Mouse (Mus musculus): ENCODE data around the gene Nfix.
A peak's percentile ranks its signal among the peaks of the same experiment; 100 is the strongest.
"Not testable (repeated sequence)": the region's sequence is repeated elsewhere in the genome, so short reads cannot be mapped to it uniquely, and the experiment has no call there.

Nfix gene

DNA sequence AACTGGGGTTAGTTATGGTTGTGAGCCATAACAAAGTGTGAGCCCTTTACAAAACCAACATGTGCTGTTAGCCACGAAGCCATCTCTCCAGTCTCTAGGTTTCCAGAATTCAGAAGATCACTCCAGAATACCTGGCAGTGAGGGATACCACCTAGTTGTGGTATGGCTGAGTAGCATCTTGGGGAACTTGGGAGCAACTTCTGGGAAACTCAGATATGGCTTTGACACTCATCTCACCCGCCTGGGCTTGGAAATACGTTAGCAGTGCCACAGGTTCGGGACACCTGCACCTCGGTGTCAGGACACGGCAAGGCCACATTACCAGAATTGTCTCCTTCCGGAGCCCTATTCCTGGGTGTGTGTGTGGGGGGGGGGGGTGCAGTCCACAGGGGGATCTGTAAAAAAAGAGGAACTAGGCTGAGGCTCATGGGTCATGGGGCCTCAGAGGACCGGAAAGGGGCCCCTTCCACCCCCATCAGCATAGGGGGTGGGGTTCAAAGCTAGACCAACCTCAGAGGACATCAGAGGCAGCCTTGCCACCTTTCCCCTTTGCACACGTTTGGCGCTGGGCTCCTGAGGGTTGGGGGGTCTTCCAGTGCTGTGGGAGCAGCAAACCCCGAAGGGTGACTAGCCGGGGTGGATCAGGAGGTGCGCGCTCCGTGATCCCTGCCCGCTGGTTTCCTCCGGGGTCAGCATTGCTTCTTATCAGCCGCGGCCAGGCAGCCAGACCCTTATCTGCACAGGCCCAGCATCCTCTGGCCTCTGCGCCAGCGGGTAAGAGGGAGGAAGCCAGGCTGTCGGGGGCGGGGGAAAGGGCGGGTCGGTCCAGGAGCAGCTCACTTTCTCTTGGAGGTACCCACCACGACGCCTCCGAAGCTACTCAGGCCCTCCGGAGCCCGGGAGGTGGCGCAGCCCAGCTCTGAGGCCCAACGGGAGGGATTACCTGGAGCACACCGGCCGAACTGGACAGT is 98.9 kb downstream of the Nfix start, which contains the start of gene Lyl1:
TSS of gene Lyl1 (plus strand) at position 517 of the 971 bp plus-strand sequence.
- DNase-seq (ENCODE audit: low spot score in 2 of 2) = peak in 1 of 2 experiments; percentile 15

DNA sequence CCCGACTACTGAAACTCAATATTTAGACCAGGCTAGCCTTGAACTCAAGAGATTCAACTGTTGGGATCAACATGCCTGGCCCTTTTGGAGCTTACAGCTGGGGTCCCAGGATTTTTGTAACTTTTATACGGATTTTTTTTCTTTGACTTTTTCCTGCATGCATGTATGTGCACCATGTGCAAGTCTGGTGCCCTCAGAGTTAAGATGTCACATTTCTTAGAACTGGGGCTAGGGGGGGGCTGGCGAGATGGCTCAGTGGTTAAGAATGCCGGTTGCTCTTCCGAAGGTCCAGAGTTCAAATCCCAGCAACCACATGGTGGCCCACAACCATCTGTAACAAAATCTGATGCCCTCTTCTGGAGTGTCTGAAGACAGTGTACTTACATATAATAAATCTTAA is 99.6 kb downstream of the Nfix start:
- no peak for DNase-seq (ENCODE audit: low spot score in 2 of 2)

DNA sequence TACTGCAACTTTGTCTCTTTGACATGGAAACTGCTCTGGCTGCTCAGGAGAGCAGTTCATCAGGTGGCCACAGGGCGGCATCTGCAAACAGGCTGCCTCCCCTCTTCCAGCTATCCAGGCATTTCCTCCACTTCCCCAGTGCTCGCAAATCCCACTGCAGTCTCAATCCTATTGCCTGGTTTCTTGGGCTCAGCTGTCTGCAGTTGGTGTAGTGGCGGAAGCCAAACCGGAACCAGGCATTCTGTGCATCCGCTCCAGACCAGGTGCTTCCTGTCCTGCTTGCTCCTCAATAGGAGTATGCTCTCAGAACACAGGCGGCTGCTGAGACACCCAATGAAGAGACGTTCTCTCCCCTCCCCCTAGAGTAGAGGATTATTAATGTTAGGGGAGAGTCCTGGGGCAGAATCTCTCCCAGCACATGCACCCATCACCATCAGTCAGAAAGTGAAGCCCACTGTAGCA is 100.3 kb downstream of the Nfix start:
- DNase-seq (ENCODE audit: low spot score in 2 of 2) = peak in 1 of 2 experiments; percentile 71

- no peak for DNase-seq (ENCODE audit: low spot score in 2 of 2)
Observed at GRCm38 (mm10) chr8:84698929-84699401, 101.2 kb downstream of the Nfix start.

GRCm38 (mm10) chr8:84698288-84698687 is 101.9 kb downstream of the Nfix start:
- no peak for DNase-seq (ENCODE audit: low spot score in 2 of 2)

DNA sequence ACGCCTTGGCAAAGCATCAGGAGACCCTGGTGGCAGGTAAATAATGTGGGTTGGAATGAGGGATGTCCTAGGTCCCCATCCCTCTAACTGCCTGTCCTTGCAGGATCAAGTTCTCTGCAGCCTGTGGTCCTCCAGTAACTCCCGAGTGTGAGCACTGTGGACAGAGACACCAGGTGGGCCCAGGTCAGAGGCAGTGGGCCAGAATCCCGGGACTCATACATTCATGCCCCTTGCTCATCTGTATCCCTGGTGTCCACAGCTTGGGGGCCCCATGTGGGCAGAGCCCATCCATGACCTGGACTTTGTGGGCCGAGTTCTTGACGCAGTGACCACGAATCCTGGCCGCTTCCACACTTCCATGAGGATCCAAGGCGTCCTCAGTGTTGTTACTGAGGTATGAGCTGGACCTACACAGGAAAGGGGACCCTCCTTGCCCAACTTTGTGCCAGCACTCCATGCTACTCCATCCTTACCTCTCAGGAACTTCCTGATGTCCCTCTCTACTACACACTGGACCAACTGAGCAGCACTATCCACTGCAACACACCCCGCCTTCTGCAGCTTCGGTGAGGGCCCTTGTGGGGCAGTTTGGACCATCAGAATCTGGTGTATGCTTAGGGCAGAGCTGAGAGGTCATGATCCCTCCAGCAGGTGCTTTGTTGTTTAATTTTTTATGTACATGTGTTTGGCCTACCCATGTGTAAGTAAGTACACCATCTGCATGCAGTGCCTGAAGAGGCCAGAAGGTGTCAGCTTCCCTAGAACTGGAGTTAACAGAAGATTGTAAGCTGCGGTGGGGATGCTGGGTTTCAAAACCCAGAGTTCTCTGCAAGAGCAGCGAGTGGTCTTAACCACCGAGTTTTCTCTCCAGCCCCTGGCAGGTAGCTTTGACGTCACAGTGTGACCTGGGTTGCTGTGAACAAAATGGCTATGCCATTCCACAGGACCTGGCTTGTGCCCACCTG is 102.7 kb downstream of the Nfix start:
- DNase-seq (ENCODE audit: low spot score in 2 of 2) = peak in 1 of 2 experiments; percentile 68

DNA sequence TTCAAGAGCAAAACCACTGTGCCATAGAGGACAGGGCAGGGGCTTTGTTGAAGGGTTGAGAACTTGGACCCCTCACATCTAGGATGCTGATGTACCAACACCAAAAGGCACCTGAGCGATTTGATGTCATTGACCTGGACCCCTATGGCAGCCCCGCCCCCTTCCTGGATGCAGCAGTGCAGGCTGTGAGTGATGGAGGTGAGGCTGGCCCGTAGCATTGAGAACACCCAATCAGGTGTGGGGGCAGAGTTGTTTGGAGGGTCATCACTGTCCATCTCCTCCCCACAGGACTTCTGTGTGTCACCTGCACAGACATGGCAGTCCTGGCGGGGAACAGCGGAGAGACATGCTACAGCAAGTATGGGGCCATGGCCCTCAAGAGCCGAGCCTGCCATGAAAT is 105.0 kb downstream of the Nfix start:
- no peak for DNase-seq (ENCODE audit: low spot score in 2 of 2)

DNA sequence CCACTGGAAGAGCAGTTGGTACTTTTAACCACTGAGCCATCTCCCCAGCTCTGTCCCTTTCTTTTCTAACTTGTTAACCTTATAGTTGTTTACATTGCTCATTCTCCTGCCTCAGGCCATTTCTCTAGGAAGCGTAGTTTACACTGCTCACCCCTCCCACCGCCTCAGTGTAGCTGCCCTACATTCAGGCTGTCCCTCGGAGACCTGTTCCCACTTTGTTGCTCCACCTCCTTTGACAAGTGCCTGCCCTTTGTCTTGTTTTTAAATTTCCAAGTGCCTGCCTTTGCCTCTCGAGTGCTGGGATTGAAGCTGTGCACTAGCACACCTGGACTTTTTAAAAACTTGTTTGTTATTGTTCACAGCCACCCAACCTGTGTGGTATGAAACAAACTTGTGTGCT is 106.8 kb downstream of the Nfix start:
- no peak for DNase-seq (ENCODE audit: low spot score in 2 of 2)

DNA sequence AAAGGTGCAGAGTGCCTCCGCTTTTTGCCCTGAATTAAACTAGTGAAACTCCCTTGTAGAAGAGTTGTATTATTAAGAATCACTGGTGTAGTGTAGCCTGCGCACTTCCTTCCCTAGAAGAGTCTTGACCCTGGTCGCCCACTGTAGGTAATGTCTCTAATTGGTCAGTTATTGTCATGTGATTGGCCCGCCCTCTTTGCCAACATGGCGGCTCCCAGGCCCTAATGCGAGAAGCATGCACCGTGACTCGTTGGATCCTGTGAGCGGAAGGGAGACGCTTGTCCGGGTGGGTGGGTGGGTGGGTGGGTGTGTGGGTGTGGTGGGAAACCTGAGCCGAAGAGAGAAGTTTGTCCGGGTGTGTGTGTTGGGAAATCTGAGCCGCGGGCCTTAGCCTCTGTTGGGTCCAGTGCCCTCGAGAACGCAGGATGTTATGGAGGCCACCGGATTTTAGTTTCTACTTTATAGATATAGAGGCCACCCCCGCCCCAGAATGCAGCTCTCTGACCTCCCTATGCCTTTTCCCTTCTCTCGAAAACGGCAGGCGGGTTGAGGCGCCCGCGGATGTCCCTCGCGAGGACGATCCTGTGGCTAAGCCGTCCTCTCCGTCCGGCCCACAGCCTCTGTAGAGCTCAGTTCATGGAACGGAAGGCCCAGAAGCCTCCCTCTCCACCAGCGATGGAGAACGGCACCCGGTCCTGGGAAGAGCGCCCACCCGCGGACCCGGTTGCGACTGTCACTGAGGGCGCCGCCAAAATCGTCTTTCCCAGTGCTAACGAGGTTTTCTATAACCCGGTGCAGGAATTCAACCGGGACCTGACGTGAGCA is 110.8 kb downstream of the Nfix start:
- peak; percentile 78 to 87 for DNase-seq (ENCODE audit: low spot score in 2 of 2)

- DNase-seq (ENCODE audit: low spot score in 2 of 2) = peak; percentile 65 to 84
Observed at GRCm38 (mm10) chr8:84687705-84688100, 112.4 kb downstream of the Nfix start, which contains the start of gene Nacc1. Gene Nacc1, minus strand, starts transcription at chr8:84687862.

DNA sequence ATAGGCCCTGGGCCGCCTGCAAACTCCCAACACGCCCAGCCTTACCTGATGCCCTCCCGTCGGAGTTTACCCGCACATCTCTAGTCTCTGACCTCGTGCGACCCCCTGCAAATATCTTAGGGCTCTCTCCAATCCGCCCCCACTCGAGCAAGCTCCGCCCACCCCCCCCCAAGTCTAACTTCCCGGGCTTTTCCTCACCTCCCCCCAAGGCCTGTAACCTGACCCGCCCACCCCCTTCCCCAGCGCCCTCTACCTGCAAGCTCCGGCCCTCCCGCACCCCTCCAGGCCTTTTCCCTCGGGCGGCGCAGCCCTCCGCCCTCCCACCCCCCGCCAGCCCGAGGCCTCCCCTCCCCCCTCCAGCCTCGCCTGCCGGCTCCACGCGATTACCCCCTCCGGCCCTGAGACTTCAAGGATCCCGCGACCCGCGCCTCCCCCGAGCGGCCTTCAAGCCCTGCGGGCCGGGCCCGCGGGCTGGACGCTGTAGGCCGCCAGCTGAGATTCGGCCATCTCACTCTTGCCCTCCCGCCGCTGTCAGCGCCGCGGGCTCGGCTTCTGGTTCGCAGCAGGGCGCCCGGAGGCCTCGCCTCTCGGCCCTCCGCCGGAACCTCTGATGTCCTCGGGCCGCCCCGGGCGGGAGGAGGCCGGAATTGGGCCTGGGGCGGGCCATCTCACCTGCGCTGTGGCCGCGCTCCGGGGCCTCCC is 113.0 kb downstream of the Nfix start:
- no peak for DNase-seq (ENCODE audit: low spot score in 2 of 2)

- no peak for DNase-seq (ENCODE audit: low spot score in 2 of 2)
Observed at GRCm38 (mm10) chr8:84686191-84687002, 113.7 kb downstream of the Nfix start, which contains the start of gene Trmt1. Gene Trmt1, plus strand, starts transcription at chr8:84686307.

DNA sequence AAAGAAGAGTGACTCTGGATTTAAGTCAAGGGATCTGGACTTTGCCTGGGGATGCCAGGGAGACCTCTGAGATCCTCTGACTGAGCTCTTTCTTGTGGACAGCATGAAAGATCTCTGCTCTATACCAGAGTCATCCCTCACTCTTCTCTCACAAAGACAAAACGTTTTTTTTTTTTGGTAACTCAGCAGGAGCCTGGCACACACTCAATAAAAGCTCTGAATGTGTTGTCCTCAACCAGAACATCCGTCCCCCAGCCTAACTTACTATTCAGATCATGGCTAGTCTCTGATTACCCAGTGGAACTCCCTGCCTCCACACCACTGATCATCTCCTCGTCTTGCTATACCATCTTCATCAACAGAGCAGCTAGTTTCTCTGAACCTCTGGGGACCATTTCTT is 115.6 kb downstream of the Nfix start:
- no peak for DNase-seq (ENCODE audit: low spot score in 2 of 2)

- DNase-seq (ENCODE audit: low spot score in 2 of 2) = no peak
Observed at GRCm38 (mm10) chr8:84682257-84682656, 117.9 kb downstream of the Nfix start.

DNA sequence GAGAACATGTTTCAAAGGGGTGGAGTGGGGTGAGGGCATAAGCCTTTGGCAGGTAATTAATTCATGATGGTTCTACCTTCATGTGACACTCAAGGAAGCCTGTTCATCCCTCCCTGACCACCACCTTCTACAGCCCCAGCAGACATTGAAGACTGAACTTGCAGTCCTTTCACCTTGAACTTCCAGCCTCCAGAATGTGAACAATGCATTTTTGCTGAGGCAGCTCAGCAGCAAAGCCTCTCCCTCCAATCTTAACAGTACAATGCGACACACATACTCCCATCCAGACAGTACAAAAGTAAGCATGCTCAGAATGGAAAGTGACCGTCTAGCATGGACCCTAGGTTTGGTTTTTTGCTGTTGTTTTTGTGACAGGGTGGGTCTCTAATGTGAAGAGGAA is 118.7 kb downstream of the Nfix start:
- no peak for DNase-seq (ENCODE audit: low spot score in 2 of 2)

GRCm38 (mm10) chr8:84677305-84677704 is 122.8 kb downstream of the Nfix start:
- no peak for DNase-seq (ENCODE audit: low spot score in 2 of 2)

- not testable (repeated sequence) for DNase-seq (ENCODE audit: low spot score in 2 of 2)
Observed at GRCm38 (mm10) chr8:84670295-84671006, 129.7 kb downstream of the Nfix start.

GRCm38 (mm10) chr8:84668731-84669485 is 131.2 kb downstream of the Nfix start:
- DNase-seq (ENCODE audit: low spot score in 2 of 2) = no peak
